Mouse (Mus musculus) myocyte (in vitro differentiated cells): Measurements from ENCODE around the gene Unc119b.

Experiments
- POLR2A ChIP-seq: IDR thresholded peaks from one replicate; pipeline ENCODE4 v1.6.1; 2011; ENCODE audit warnings: low read depth, mild to moderate bottlenecking, control low read depth, moderate library complexity; ENCODE audit not compliant: insufficient read length
- REST ChIP-seq: IDR thresholded peaks from one replicate; pipeline ENCODE4 v1.6.1; 2011; ENCODE audit warnings: mild to moderate bottlenecking, control low read depth, moderate library complexity; ENCODE audit not compliant: insufficient read depth, insufficient read length

DNA sequence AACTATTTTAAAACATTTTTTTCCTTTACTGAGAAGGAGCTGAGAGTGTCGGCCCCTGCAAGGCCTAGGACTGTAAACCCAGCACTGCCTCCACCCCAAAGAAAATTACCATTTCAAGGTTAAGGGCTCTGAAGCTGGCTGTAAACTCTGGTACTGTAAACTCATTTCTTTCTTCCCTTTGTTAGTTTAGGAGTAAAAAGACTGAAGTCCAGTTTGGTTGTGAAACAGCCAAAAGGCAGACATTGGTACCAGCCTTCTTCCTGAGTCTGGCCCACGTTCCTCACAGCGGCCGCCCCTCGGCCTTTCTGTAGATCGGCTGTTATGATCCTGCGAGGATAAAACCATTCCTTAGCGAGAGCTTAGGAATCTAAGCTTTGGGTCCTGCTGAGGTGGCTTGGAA is 20.3 kb downstream of the Unc119b start:
- no peak for TF ChIP-seq REST
- TF ChIP-seq POLR2A = no peak
